In the genomic region with DNA sequence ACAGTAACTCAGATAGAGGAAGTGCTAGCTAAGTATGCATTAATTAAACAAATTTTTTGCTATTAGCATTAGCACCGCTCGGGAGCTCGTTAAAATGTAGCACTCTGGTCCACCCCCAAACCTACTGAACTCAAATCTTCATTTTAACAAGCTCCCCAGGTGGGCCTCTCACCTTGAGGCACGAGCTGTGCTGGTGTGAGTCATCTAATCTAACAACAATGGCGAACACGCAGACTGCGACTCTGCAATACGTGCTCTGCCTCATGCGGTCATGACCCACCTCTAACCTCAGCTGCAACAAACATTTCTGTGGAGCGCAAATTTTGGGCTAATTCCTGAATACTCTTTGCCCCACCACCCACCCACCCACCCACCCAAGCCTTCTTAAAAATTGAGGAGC, we compare ENCODE assay signal across 31 mouse cellular contexts. TPM values are rescaled to one million over a fixed set of nuclear protein-coding genes. Genes with fewer than 3 reads are reported as not detected.
DNase-seq lines count a peak whose midpoint lies in the region; ATAC-seq and TF ChIP-seq lines count a peak whose summit lies in the region.
"Had no signal": no experiment of that assay in that cellular context is flagged by ENCODE, and none has a peak within 500 bp of the region (broad histone marks: within the 10 kb centered on the region; RNA-seq: fewer than 3 reads in every experiment).

No protein-coding gene starts in this region.

- H3K4me2 ChIP-seq in heart, embryonic 14.5 days (ENCODE audit: low read length) = 0 out of 2 replicates have a peak overlapping the region, but pooled peaks have one; percentile 11
- H3K4me2 ChIP-seq in stomach, postnatal 0 days (replicated peaks; ENCODE audit: low read depth) = no peak overlapping the region
- H3K4me2 ChIP-seq: embryonic facial prominence, embryonic 15.5 days; forebrain, embryonic 12.5 days; heart, embryonic 15.5 days; hindbrain, embryonic 12.5 days; kidney, embryonic 15.5 days; liver, embryonic 12.5 days; midbrain, embryonic 12.5 days had no signal

- WGBS in heart, embryonic 14.5 days = 6% methylated on average over 10 of the region's 10 CpGs
- 19% methylated on average over 10 of the region's 10 CpGs for WGBS in stomach, postnatal 0 days

- H3K4me3 ChIP-seq in heart, embryonic 14.5 days (ENCODE audit: control insufficient read depth in 1 of 2, insufficient read depth in 1 of 2, low read depth in 1 of 2, low read length in 2 of 2) = no peak overlapping the region
- H3K4me3 ChIP-seq in ES-Bruce4 (ENCODE audit: low read depth, low read length) (no peak overlapping the region), ES-E14 (ENCODE audit: insufficient read depth in 1 of 2, low read depth in 1 of 2, low read length in 2 of 2, poor library complexity in 1 of 2, severe bottlenecking in 1 of 2) (no peak overlapping the region)
- H3K4me3 ChIP-seq in stomach, postnatal 0 days (ENCODE audit: low read depth, low read length) = no peak overlapping the region
- H3K4me3 ChIP-seq: embryonic facial prominence, embryonic 15.5 days; forebrain, embryonic 12.5 days; heart, embryonic 15.5 days; hindbrain, embryonic 12.5 days; kidney, embryonic 15.5 days; liver, embryonic 12.5 days; midbrain, embryonic 12.5 days had no signal

- no peak for TF ChIP-seq POLR2A in ES-Bruce4 (IDR thresholded peaks at IDR 0.05; ENCODE audit: insufficient read depth, low read length)

- H3K27ac ChIP-seq in heart, embryonic 14.5 days (replicated peaks in 1 of 2; ENCODE audit: control insufficient read depth in 1 of 2, insufficient read depth in 1 of 2, low read depth in 2 of 2, low read length in 2 of 2) = no peak overlapping the region
- peak overlapping the region; percentile 67; the same call in 1 of the 2 replicates for H3K27ac ChIP-seq in ES-Bruce4 (ENCODE audit: insufficient read depth, low read length)
- H3K27ac ChIP-seq in ES-E14 (ENCODE audit: insufficient read depth, low read depth, low read length, poor library complexity, severe bottlenecking) = peak overlapping the region; percentile 77; the same call in 1 of the 2 replicates
- no peak overlapping the region for H3K27ac ChIP-seq in stomach, postnatal 0 days (replicated peaks)
- H3K27ac ChIP-seq: embryonic facial prominence, embryonic 15.5 days; forebrain, embryonic 12.5 days; heart, embryonic 15.5 days; hindbrain, embryonic 12.5 days; hindbrain, postnatal 0 days; kidney, embryonic 15.5 days; liver, embryonic 12.5 days; midbrain, embryonic 12.5 days had no signal

- no peaks in the 10 kb centered on the region for H3K9me3 ChIP-seq in heart, embryonic 14.5 days (ENCODE audit: control insufficient read depth, low read length)
- H3K9me3 ChIP-seq in ES-Bruce4 (replicated peaks; ENCODE audit: control insufficient read depth, insufficient read depth, low read length, poor library complexity, severe bottlenecking) (no peaks in the 10 kb centered on the region), ES-E14 (ENCODE audit: control insufficient read depth, insufficient read depth, low read depth, low read length) (no peaks in the 10 kb centered on the region)
- no peaks in the 10 kb centered on the region for H3K9me3 ChIP-seq in stomach, postnatal 0 days (ENCODE audit: control insufficient read depth, low read length)
- H3K9me3 ChIP-seq: embryonic facial prominence, embryonic 15.5 days; forebrain, embryonic 12.5 days; heart, embryonic 15.5 days; hindbrain, embryonic 12.5 days; kidney, embryonic 15.5 days; liver, embryonic 12.5 days; midbrain, embryonic 12.5 days had no signal

- H3K36me3 ChIP-seq in heart, embryonic 14.5 days (ENCODE audit: control insufficient read depth, insufficient read depth, low read length) = no peaks in the 10 kb centered on the region
- H3K36me3 ChIP-seq in ES-Bruce4 (ENCODE audit: control insufficient read depth, insufficient read depth, low read length, poor library complexity, severe bottlenecking) = no peaks in the 10 kb centered on the region
- H3K36me3 ChIP-seq in ES-E14 (ENCODE audit: control insufficient read depth, insufficient read depth, low read length, poor library complexity, severe bottlenecking) = no peaks in the 10 kb centered on the region
- no peaks in the 10 kb centered on the region for H3K36me3 ChIP-seq in stomach, postnatal 0 days (ENCODE audit: control insufficient read depth, insufficient read depth, low read length)
- H3K36me3 ChIP-seq: embryonic facial prominence, embryonic 15.5 days; forebrain, embryonic 12.5 days; heart, embryonic 15.5 days; hindbrain, embryonic 12.5 days; kidney, embryonic 15.5 days; liver, embryonic 12.5 days; midbrain, embryonic 12.5 days had no signal

- no peaks in the 10 kb centered on the region for H3K27me3 ChIP-seq in heart, embryonic 14.5 days (ENCODE audit: control insufficient read depth, insufficient read depth, low read length)
- H3K27me3 ChIP-seq in ES-Bruce4 (ENCODE audit: control insufficient read depth, insufficient read depth, low read length, poor library complexity, severe bottlenecking) = no peaks in the 10 kb centered on the region
- no peaks in the 10 kb centered on the region for H3K27me3 ChIP-seq in stomach, postnatal 0 days (ENCODE audit: control insufficient read depth, insufficient read depth, low read length)
- H3K27me3 ChIP-seq: embryonic facial prominence, embryonic 15.5 days; forebrain, embryonic 12.5 days; heart, embryonic 15.5 days; hindbrain, embryonic 12.5 days; kidney, embryonic 15.5 days; midbrain, embryonic 12.5 days had no signal

- no peak for ATAC-seq in heart, embryonic 14.5 days (ENCODE audit: insufficient number of reproducible peaks, insufficient read depth, low FRiP score, low read depth)
- ATAC-seq in stomach, postnatal 0 days (ENCODE audit: low FRiP score, low TSS enrichment) = peak; percentile 61
- ATAC-seq: activated CD4-positive, CD25-positive, alpha-beta regulatory T cell, adult 4 months; hindbrain, postnatal 0 days; liver, embryonic 12.5 days; liver, postnatal 0 days had no signal

- no peak for TF ChIP-seq CTCF in ES-Bruce4 (IDR thresholded peaks at IDR 0.05; ENCODE audit: low read depth, low read length)
- TF ChIP-seq CTCF in stomach, postnatal 0 days (IDR thresholded peaks at IDR 0.05; ENCODE audit: low read depth) = no peak

- H3K9ac ChIP-seq in heart, embryonic 14.5 days (ENCODE audit: low read length) = no peak overlapping the region
- no peak overlapping the region for H3K9ac ChIP-seq in ES-Bruce4 (ENCODE audit: low read depth, poor library complexity, severe bottlenecking)
- H3K9ac ChIP-seq in ES-E14 (ENCODE audit: insufficient read depth, low read depth, low read length, poor library complexity, severe bottlenecking) = no peak overlapping the region
- H3K9ac ChIP-seq in stomach, postnatal 0 days (ENCODE audit: low read length) = no peak overlapping the region
- H3K9ac ChIP-seq: embryonic facial prominence, embryonic 15.5 days; forebrain, embryonic 12.5 days; heart, embryonic 15.5 days; hindbrain, embryonic 12.5 days; kidney, embryonic 15.5 days; liver, embryonic 12.5 days; liver, postnatal 0 days; midbrain, embryonic 12.5 days had no signal

- no peaks in the 10 kb centered on the region for H3K4me1 ChIP-seq in heart, embryonic 14.5 days (ENCODE audit: control insufficient read depth in 2 of 2, insufficient read depth in 2 of 2, low read length in 2 of 2)
- H3K4me1 ChIP-seq in ES-Bruce4 (ENCODE audit: control insufficient read depth, insufficient read depth, low read length) = peaks cover 6% of the 10 kb centered on the region
- peaks cover 22 to 23% of the 10 kb centered on the region in 2 experiments for H3K4me1 ChIP-seq in ES-E14 (ENCODE audit: control insufficient read depth in 2 of 2, insufficient read depth in 2 of 2, low read length in 2 of 2, poor library complexity in 1 of 2)
- no peaks in the 10 kb centered on the region for H3K4me1 ChIP-seq in stomach, postnatal 0 days (replicated peaks; ENCODE audit: control insufficient read depth, insufficient read depth)
- H3K4me1 ChIP-seq: embryonic facial prominence, embryonic 15.5 days; forebrain, embryonic 12.5 days; heart, embryonic 15.5 days; hindbrain, embryonic 12.5 days; kidney, embryonic 15.5 days; midbrain, embryonic 12.5 days had no signal

- in situ Hi-C loops in ES-E14 (cut with MboI; ENCODE audit: low sequenced_read_pairs in 2 of 2, unreplicated experiment in 2 of 2) = no loop called here

- no peak for DNase-seq in heart, adult 9 months (ENCODE audit: low spot score in 2 of 2)
- no peak for DNase-seq in ES-E14 (ENCODE audit: low read depth, low spot score)
- DNase-seq in stomach, postnatal 0 days (ENCODE audit: low spot score) = peak; percentile 31
- no peak for DNase-seq in right cerebral cortex, adult 2 months (ENCODE audit: low spot score in 2 of 2)
- DNase-seq: adrenal gland, adult 2 months; adrenal gland, postnatal 36 days; B cell, adult 2 months; cerebellum, adult 18-20 months; cerebellum, postnatal 10 days; gastrocnemius, postnatal 10 days; heart, postnatal 36 days; kidney, adult 18-20 months; kidney, postnatal 25 days; layer of hippocampus, postnatal 36 days; left cerebral cortex, postnatal 4 days; liver, postnatal 0 days; lung, postnatal 36 days; right cerebral cortex, postnatal 14 days; thymus, adult 2 months; thymus, postnatal 36 days had no signal

- peak; percentile 99 for TF ChIP-seq EP300 in ES-Bruce4 (IDR thresholded peaks at IDR 0.05; ENCODE audit: insufficient read depth, low read depth, low read length)
- TF ChIP-seq EP300 in stomach, postnatal 0 days (optimal IDR thresholded peaks at IDR 0.05) = no peak

TF ChIP-seq in ES-E14, 5 proteins besides CTCF, POLR2A, EP300 and RAD21:
- TF ChIP-seq ZC3H11A (IDR thresholded peaks at IDR 0.05; ENCODE audit: borderline replicate concordance, low read depth, low read length) = no peak
- TF ChIP-seq ZNF384 (IDR thresholded peaks at IDR 0.05; ENCODE audit: low read depth, low read length) = no peak
- peak; percentile 51; the same call in 1 of the 2 replicates for TF ChIP-seq MAFK (IDR thresholded peaks at IDR 0.05; ENCODE audit: insufficient read depth, low read depth, low read length)
- TF ChIP-seq HCFC1 (IDR thresholded peaks at IDR 0.05; ENCODE audit: borderline replicate concordance, insufficient read depth, low read length) = no peak
- TF ChIP-seq CHD2 (IDR thresholded peaks at IDR 0.05; ENCODE audit: low read depth, low read length) = no peak

RNA-seq across cellular contexts. Expression of gene Klf9, which starts 19.2 kb away (rescaled TPM):
- polyA plus RNA-seq in heart, embryonic 14.5 days (2014; fragmentation: Nextera tagmentation; extraction: Ambion mirVana) = 1.7 and 1.8 TPM in 2 replicates
- polyA plus RNA-seq in ES-Bruce4 (2011; ENCODE audit: insufficient read depth, insufficient read length, low read depth, missing spikeins) = 73.8 and 77.1 TPM in 2 replicates
- 90.8 and 173 TPM in 2 replicates for total RNA-seq in ES-E14 (2012; rRNA removed)
- 11.3 and 17.4 TPM in 2 replicates for polyA plus RNA-seq in stomach, postnatal 0 days (2015; fragmentation: Nextera tagmentation; extraction: Ambion mirVana)

Comparison
In these comparisons a context has a peak if more than half of its experiments do, and no peak if none do; other contexts are left out.
1. H3K27ac ChIP-seq: peak in ES-Bruce4 (single experiment) and ES-E14 (single experiment); none in heart, embryonic 14.5 days (0 of 2) and stomach, postnatal 0 days (single experiment).